Mouse (Mus musculus) CH12.LX (cell line): ENCODE data around the gene Serpina1e. TPM values are rescaled to one million over a fixed set of nuclear protein-coding genes. Genes with fewer than 3 reads are reported as not detected.

Experiments used
- DNase-seq: peaks from one replicate; pipeline ENCODE4 v3.0.0-alpha.2; 2013; ENCODE audit errors: extremely low read depth
- H3K27ac ChIP-seq: 2 replicates; pipeline ENCODE4 v1.5.1; 2012; ENCODE audit warnings: low read depth, mild to moderate bottlenecking, control low read depth, moderate library complexity; ENCODE audit not compliant: insufficient read depth
- H3K27me3 ChIP-seq: replicated peaks from 2 replicates; pipeline ENCODE3; 2012; ENCODE audit warnings: inconsistent platforms
- H3K36me3 ChIP-seq, 2 experiments: replicated peaks in 1 of 2; 2 replicates each; pipeline versions ENCODE3 to v1.6.1; 2012; ENCODE audit warnings: inconsistent platforms in 1 of 2, low read length in 1 of 2, mild to moderate bottlenecking in 1 of 2, mixed read lengths in 1 of 2, moderate library complexity in 1 of 2; ENCODE audit not compliant: control insufficient read depth in 1 of 2, insufficient read depth in 1 of 2
- H3K4me1 ChIP-seq, 2 experiments: 2 replicates each; pipeline ENCODE4 v1.6.1; 2012; ENCODE audit warnings: inconsistent platforms in 1 of 2, moderate library complexity in 1 of 2; ENCODE audit not compliant: insufficient read depth in 2 of 2, control insufficient read depth in 1 of 2
- H3K4me2 ChIP-seq: 2 replicates; pipeline ENCODE4 v1.6.1; 2012; ENCODE audit warnings: low read depth, mild to moderate bottlenecking, control low read depth; ENCODE audit not compliant: poor library complexity, insufficient read depth, severe bottlenecking
- H3K4me3 ChIP-seq, 3 experiments: fragments of 150-350 bp in 1 of 3; sonication (generic) in 1 of 3; replicated peaks in 1 of 3; 2 replicates each; pipeline versions ENCODE3 to v1.5.1; 2011 to 2012; ENCODE audit warnings: low read depth in 2 of 3, low read length in 2 of 3, mild to moderate bottlenecking in 2 of 3, moderate library complexity in 2 of 3, control low read depth in 1 of 3, improper control_type of control experiment in 1 of 3, inconsistent platforms in 1 of 3, mixed read lengths in 1 of 3; ENCODE audit not compliant: poor library complexity in 1 of 3
- H3K79me2 ChIP-seq: replicated peaks from 2 replicates; pipeline ENCODE4 v1.6.1; 2012; ENCODE audit warnings: mild to moderate bottlenecking, moderate library complexity; ENCODE audit not compliant: control insufficient read depth, poor library complexity, insufficient read depth, severe bottlenecking; ENCODE audit errors: extremely low read depth
- H3K9ac ChIP-seq: 2 replicates; pipeline ENCODE4 v1.6.1; 2012; ENCODE audit warnings: low read depth, mild to moderate bottlenecking, control low read depth, moderate library complexity; ENCODE audit not compliant: insufficient read depth
- H3K9me3 ChIP-seq: replicated peaks from 2 replicates; pipeline ENCODE3; 2012; ENCODE audit warnings: low read length, inconsistent platforms, mixed read lengths
- CHD1 ChIP-seq: IDR thresholded peaks from 2 replicates; pipeline ENCODE4 v1.6.1; 2012; ENCODE audit warnings: low read depth, low read length, improper control_type of control experiment, inconsistent platforms
- CTCF ChIP-seq, 2 experiments: IDR thresholded peaks in 1 of 2; conservative IDR thresholded peaks in 1 of 2; 2 replicates each; pipeline ENCODE4 v1.5.1; 2011 to 2012; ENCODE audit warnings: low read depth in 2 of 2, low read length in 2 of 2, improper control_type of control experiment in 1 of 2, inconsistent platforms in 1 of 2, mild to moderate bottlenecking in 1 of 2, moderate library complexity in 1 of 2
- ELF1 ChIP-seq: IDR thresholded peaks from 2 replicates; pipeline ENCODE4 v1.6.1; 2014; ENCODE audit warnings: low read depth, mild to moderate bottlenecking, inconsistent platforms, low read length, improper control_type of control experiment
- ETS1 ChIP-seq: conservative IDR thresholded peaks from 2 replicates; pipeline ENCODE4 v1.6.1; 2012; ENCODE audit warnings: low read depth, mild to moderate bottlenecking, inconsistent platforms, low read length, improper control_type of control experiment, moderate library complexity
- IRF4 ChIP-seq: IDR thresholded peaks from 2 replicates; pipeline ENCODE4 v1.6.1; 2014; ENCODE audit warnings: low read depth, mild to moderate bottlenecking, inconsistent platforms, low read length, improper control_type of control experiment
- JUND ChIP-seq: conservative IDR thresholded peaks from 2 replicates; pipeline ENCODE4 v1.6.1; 2011; ENCODE audit warnings: low read depth, low read length, improper control_type of control experiment
- MAX ChIP-seq: IDR thresholded peaks from 2 replicates; pipeline ENCODE4 v1.6.1; 2011; ENCODE audit warnings: low read length, improper control_type of control experiment
- MAZ ChIP-seq: IDR thresholded peaks from 2 replicates; pipeline ENCODE4 v1.6.1; 2012; ENCODE audit warnings: low read depth, mild to moderate bottlenecking, inconsistent platforms, low read length, improper control_type of control experiment, moderate library complexity
- MXI1 ChIP-seq: IDR thresholded peaks from 2 replicates; pipeline ENCODE4 v1.6.1; 2011; ENCODE audit warnings: mild to moderate bottlenecking, low read depth, low read length, improper control_type of control experiment
- PAX5 ChIP-seq: IDR thresholded peaks from 2 replicates; pipeline ENCODE4 v1.6.1; 2012; ENCODE audit warnings: low read length, inconsistent platforms, mixed read lengths
- POLR2A ChIP-seq: IDR thresholded peaks from 2 replicates; pipeline ENCODE4 v1.6.1; 2011; ENCODE audit warnings: low read depth, mild to moderate bottlenecking, improper control_type of control experiment, low read length
- RAD21 ChIP-seq: IDR thresholded peaks from 2 replicates; pipeline ENCODE4 v1.6.1; 2011; ENCODE audit warnings: low read depth, mild to moderate bottlenecking, low read length, improper control_type of control experiment, moderate library complexity
- SMC3 ChIP-seq: IDR thresholded peaks from 2 replicates; pipeline ENCODE4 v1.6.1; 2011; ENCODE audit warnings: low read depth, low read length, improper control_type of control experiment
- TCF12 ChIP-seq: IDR thresholded peaks from 2 replicates; pipeline ENCODE4 v1.6.1; 2014; ENCODE audit warnings: low read depth, mild to moderate bottlenecking, inconsistent platforms, low read length, improper control_type of control experiment
- UBTF ChIP-seq: IDR thresholded peaks from 2 replicates; pipeline ENCODE4 v1.6.1; 2012; ENCODE audit warnings: low read depth, mild to moderate bottlenecking, inconsistent platforms, low read length, improper control_type of control experiment, moderate library complexity
- USF1 ChIP-seq: IDR thresholded peaks from 2 replicates; pipeline ENCODE4 v1.6.1; 2014; ENCODE audit warnings: low read depth, mild to moderate bottlenecking, inconsistent platforms, low read length, improper control_type of control experiment
- USF2 ChIP-seq: conservative IDR thresholded peaks from 2 replicates; pipeline ENCODE4 v1.6.1; 2011; ENCODE audit warnings: low read depth, low read length, improper control_type of control experiment
- ZC3H11A ChIP-seq: IDR thresholded peaks from 2 replicates; pipeline ENCODE4 v1.6.1; 2012; ENCODE audit warnings: low read depth, mild to moderate bottlenecking, inconsistent platforms, low read length, improper control_type of control experiment
- dilution Hi-C: fragments of 300-500 bp; cut with MboI; formaldehyde crosslinking; loops from 2 replicates; pipeline ENCODE4 v1.14.3; 2020; ENCODE audit warnings: low sequenced_read_pairs; ENCODE audit not compliant: extremely low pct_unique_long_range_greater_than_20kb, extremely low pct_ligation_motif_present
- in situ Hi-C: fragments of 300-500 bp; cut with MboI; formaldehyde crosslinking; loops from 3 replicates; pipeline ENCODE4 v1.14.3; 2019; ENCODE audit warnings: low sequenced_read_pairs, low pct_ligation_motif_present, low pct_unique_long_range_greater_than_20kb, mixed read lengths
- polyA plus RNA-seq: library from polyadenylated mRNA; unstranded; fragments of >175 nt; gene quantifications from 2 replicates; pipeline ENCODE4 v1.2.1, GENCODE M21; 2012; ENCODE audit warnings: low read depth; ENCODE audit not compliant: insufficient read length
- total RNA-seq, 2 experiments: library from RNA; depleted of rRNA; stranded (reverse); fragments of 300-350 nt in 1 of 2; fragments of >200 nt in 1 of 2; gene quantifications; 2 replicates each; pipeline ENCODE4 v1.2.3; 2012 to 2014

Serpina1e gene
- total and polyA plus RNA-seq, 3 experiments: not detected

DNA sequence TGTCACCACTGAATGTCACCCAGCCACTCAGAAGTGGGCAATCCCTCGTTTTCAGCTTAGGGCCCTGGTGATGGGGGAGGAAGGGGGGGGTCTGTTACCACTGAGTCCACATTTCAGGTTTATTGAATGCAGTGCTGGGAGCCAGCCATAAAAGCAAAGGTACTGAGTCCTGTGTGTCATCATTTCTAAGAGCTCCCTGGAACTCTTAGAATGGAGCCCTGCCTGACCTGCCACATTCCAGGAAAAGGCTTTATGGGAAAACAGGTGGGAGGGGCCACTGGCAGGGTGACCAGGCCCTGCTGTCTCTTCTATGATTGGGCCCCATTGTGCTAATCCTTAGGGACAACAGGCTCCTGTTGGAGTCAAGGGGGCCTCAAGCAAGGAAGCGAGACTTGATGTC, 37.7 kb upstream of the Serpina1e start:
- in situ Hi-C loops (loop anchor here (5.0 kb wide), 2 partner anchors 36 to 66 kb away; no protein-coding TSS in a partner anchor), dilution Hi-C loops (no loop called here)
- Histone ChIP-seq H3K79me2 (no peaks in the 10 kb centered on the region), H3K9ac (no peak overlapping the region), H3K27ac (no peak overlapping the region), H3K4me1 (peaks cover 8 to 20% of the 10 kb centered on the region in 2 experiments), H3K4me2 (no peak overlapping the region), H3K4me3 (no peak overlapping the region), H3K9me3 (no peaks in the 10 kb centered on the region), H3K36me3 (no peaks in the 10 kb centered on the region), H3K27me3 (peaks cover 16% of the 10 kb centered on the region)
- no peak for TF ChIP-seq MAX
- TF ChIP-seq CTCF (conservative IDR thresholded peaks at IDR 0.05 in 1 of 2, IDR thresholded peaks at IDR 0.05 in 1 of 2; ENCODE audit: low read depth in 2 of 2, low read length in 2 of 2): no peak
- no peak for TF ChIP-seq USF2
- no peak for TF ChIP-seq POLR2A
- no peak for TF ChIP-seq ZC3H11A
- no peak for TF ChIP-seq MXI1
- TF ChIP-seq CHD1: no peak
- no peak for TF ChIP-seq TCF12
- TF ChIP-seq ETS1: no peak
- TF ChIP-seq MAZ: no peak
- TF ChIP-seq USF1: no peak
- TF ChIP-seq PAX5: no peak
- no peak for TF ChIP-seq ELF1
- DNase-seq: no peak

DNA sequence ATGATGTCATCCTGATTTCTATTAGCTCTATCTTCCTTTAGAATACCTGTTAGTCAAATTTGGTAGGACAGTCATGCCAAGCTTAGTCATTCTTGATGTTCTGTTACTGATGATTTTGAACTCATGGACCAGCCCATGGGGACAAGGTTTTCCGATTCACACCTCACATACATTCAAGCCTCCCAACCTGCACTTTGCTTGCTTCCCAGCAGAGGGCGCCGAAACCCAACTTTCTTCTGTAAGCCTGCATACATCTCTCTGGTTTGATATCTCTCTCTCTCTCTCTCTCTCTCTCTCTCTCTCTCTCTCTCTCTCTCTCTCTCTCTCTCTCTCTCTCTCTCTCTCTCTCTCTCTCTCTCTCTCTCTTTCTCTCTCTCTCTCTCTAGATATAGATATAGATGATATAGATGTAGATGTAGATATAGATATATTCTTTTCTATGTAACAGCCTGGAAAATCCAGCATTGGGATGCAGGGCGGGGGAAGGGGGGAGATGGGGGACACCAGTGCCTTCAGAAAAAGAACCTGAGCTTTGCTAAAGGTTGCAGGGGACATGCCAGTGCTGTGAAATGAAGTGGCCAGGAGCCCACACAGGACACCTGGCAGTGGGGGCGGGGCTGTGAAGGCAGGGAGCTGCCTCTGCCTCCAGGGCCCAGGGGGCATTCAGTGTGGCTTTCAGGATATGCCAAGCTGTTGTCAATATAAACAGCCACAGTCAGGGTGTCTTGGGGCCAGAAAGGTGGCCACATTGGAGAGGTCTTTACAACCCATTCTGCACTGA, 36.7 kb upstream of the Serpina1e start:
- in situ Hi-C loops (loop anchor here (5.0 kb wide), 2 partner anchors 37 to 67 kb away; no protein-coding TSS in a partner anchor), dilution Hi-C loops (no loop called here)
- H3K9me3 ChIP-seq: no peaks in the 10 kb centered on the region
- H3K79me2 ChIP-seq: no peaks in the 10 kb centered on the region
- no peak overlapping the region for H3K4me2 ChIP-seq
- H3K36me3 ChIP-seq: no peaks in the 10 kb centered on the region
- no peak overlapping the region for H3K27ac ChIP-seq
- peak; percentile 75 for DNase-seq
- H3K4me1 ChIP-seq: peaks cover 3 to 10% of the 10 kb centered on the region in 2 experiments; a peak in 2 of 4 replicates
- no peak overlapping the region for H3K9ac ChIP-seq
- no peak overlapping the region for H3K4me3 ChIP-seq
- TF ChIP-seq UBTF: no peak
- peak; percentile 62 for TF ChIP-seq ZC3H11A
- no peak; the same call in 1 of the 2 replicates for TF ChIP-seq IRF4
- TF ChIP-seq CTCF (conservative IDR thresholded peaks at IDR 0.05 in 1 of 2, IDR thresholded peaks at IDR 0.05 in 1 of 2; ENCODE audit: low read depth in 2 of 2, low read length in 2 of 2): peak; percentile 76 to 87; a peak in 3 of 4 replicates
- TF ChIP-seq SMC3: peak; percentile 91
- TF ChIP-seq CHD1: no peak
- no peak for TF ChIP-seq MAZ
- peak; percentile 78 for TF ChIP-seq RAD21
- TF ChIP-seq JUND: 0 out of 2 replicates have a peak, but pooled peaks have one; percentile 35
- TF ChIP-seq, all 38 proteins: peak for 5
- peaks cover 18% of the 10 kb centered on the region for H3K27me3 ChIP-seq
